Mouse (Mus musculus): ENCODE results near the gene Ffar1.

DNA sequence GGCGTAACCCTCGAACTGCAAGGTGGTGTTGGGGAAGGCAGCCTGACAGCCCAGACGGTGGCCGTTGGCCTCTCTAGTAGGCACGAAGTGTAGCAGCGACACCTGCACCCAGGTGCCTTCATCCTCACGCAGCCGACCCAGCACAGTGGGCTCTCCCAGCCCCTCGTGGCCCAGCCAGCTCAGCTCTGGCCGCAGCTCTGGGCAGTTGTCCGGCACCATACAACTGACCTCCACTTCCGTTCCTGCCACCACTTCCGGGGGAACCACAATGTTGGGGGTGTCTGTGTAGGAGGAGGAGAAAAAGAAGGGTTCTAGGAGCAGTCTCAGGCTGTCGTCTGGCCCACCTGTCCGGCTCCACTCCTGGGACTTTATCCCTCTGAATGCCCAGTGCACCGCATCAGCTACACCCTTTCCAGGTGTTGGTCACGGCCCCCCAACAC lies 47.6 kb upstream of the Ffar1 start:
- no peak for TF ChIP-seq POLR2A (IDR thresholded peaks at IDR 0.05; ENCODE audit: insufficient read length, low read depth)
- TF ChIP-seq MYOD1 (IDR thresholded peaks at IDR 0.05; ENCODE audit: control insufficient read depth in 1 of 3, insufficient read length in 2 of 3, low read depth in 2 of 3): no peak
- TF ChIP-seq USF1 (IDR thresholded peaks at IDR 0.05; ENCODE audit: low read depth): no peak
- no peak for TF ChIP-seq TCF12 (IDR thresholded peaks at IDR 0.05; ENCODE audit: insufficient read depth, poor library complexity, severe bottlenecking)
- no peak for TF ChIP-seq MAX (IDR thresholded peaks at IDR 0.05; ENCODE audit: low read depth)
- no peak for TF ChIP-seq E2F4 (IDR thresholded peaks at IDR 0.05; ENCODE audit: insufficient read depth)
